Mouse (Mus musculus) brain, embryonic 14.5 days (tissue): ENCODE measurements around the gene Atp5h.

Experiments used
- CTCF ChIP-seq: fragments of 200-500 bp; IDR thresholded peaks from 2 replicates; pipeline ENCODE4 v1.5.1; 2012; ENCODE audit warnings: inconsistent platforms, mild to moderate bottlenecking, moderate library complexity, borderline replicate concordance; ENCODE audit not compliant: insufficient read depth, insufficient read length; ENCODE audit errors: extremely low read depth
- POLR2A ChIP-seq: fragments of 200-500 bp; IDR thresholded peaks from 2 replicates; pipeline ENCODE4 v1.6.1; 2012; ENCODE audit warnings: mild to moderate bottlenecking, inconsistent platforms, borderline replicate concordance; ENCODE audit not compliant: poor library complexity, insufficient read depth, insufficient read length, severe bottlenecking; ENCODE audit errors: extremely low read depth

DNA sequence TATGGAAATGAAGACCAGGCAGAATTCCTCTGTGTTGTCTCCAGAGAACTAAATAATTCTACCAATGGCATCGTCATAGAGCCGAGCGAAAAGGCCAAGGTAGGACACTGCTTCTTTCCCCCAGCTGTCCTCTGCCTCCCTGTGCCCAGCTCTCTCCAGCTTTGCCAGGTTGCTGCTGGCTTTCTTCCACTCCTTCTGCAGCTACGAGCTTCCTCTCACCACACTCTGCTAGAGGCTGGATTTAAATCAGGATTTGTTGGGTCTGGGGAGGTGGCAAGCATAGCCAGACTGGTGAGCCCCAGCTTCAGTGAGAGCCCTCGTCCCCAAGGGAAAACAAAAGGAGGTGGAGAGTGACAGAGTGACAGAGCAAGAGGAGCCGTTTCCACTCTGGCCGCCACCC, 9.5 kb upstream of the Atp5h start:
- TF ChIP-seq CTCF, result no peak
- no peak for TF ChIP-seq POLR2A
